Mouse (Mus musculus) forebrain, embryonic 14.5 days (tissue): Measurements from ENCODE around the gene Gpr183. TPM values are rescaled to one million over a fixed set of nuclear protein-coding genes. Genes with fewer than 3 reads are reported as not detected.

Source experiments
- ATAC-seq: fragments of 200-750 bp; cut with Nextera tagmentation; 2 replicates; pipeline ENCODE4 v1.8.0; 2017; ENCODE audit warnings: mild to moderate bottlenecking, moderate library complexity
- DNase-seq: peaks from one replicate; pipeline ENCODE4 v3.0.0-alpha.2; 2015; ENCODE audit warnings: low spot score
- H3K27ac ChIP-seq: fragments of 300-500 bp; sonication (generic); 2 replicates; pipeline ENCODE4 v1.5.1; 2014; ENCODE audit warnings: low read depth, mild to moderate bottlenecking, control low read depth, low read length, moderate library complexity
- H3K27me3 ChIP-seq: fragments of 300-500 bp; sonication (generic); replicated peaks from 2 replicates; pipeline ENCODE4 v1.6.1; 2014; ENCODE audit warnings: low read length, control low read depth, mixed read lengths; ENCODE audit not compliant: control insufficient read depth, insufficient read depth
- H3K36me3 ChIP-seq: fragments of 300-500 bp; sonication (generic); 2 replicates; pipeline ENCODE4 v1.6.1; 2014; ENCODE audit warnings: low read length, control low read depth; ENCODE audit not compliant: control insufficient read depth, insufficient read depth
- H3K4me1 ChIP-seq: fragments of 300-500 bp; sonication (generic); 2 replicates; pipeline ENCODE4 v1.6.1; 2014; ENCODE audit warnings: antibody characterized with exemption, low read length, control low read depth; ENCODE audit not compliant: control insufficient read depth, insufficient read depth
- H3K4me2 ChIP-seq: fragments of 300-500 bp; sonication (generic); 2 replicates; pipeline ENCODE4 v1.6.1; 2014; ENCODE audit warnings: mild to moderate bottlenecking, control low read depth, low read length
- H3K4me3 ChIP-seq: fragments of 300-500 bp; sonication (generic); 2 replicates; pipeline ENCODE4 v1.5.1; 2014; ENCODE audit warnings: low read depth, low read length, control low read depth
- H3K9ac ChIP-seq: fragments of 300-500 bp; sonication (generic); 2 replicates; pipeline ENCODE4 v1.6.1; 2014; ENCODE audit warnings: mild to moderate bottlenecking, low read length, control low read depth, moderate library complexity
- H3K9me3 ChIP-seq: fragments of 300-500 bp; sonication (generic); replicated peaks from 2 replicates; pipeline ENCODE4 v1.6.1; 2016; ENCODE audit warnings: low read length, control low read depth, mixed read lengths; ENCODE audit not compliant: control insufficient read depth
- WGBS: fragments of 180-500 bp; shearing (Covaris S2); extraction: QIAGEN DNeasy Blood & Tissue Kit; methylation state at CpG from one replicate; pipeline ENCODE4 v1.1.7; 2014; 5-methylcytosine and 5-hydroxymethylcytosine counted together
- polyA plus RNA-seq: library from polyadenylated mRNA; unstranded; fragments of >200 nt; fragmentation: Nextera tagmentation; extraction: Ambion mirVana; gene quantifications from 2 replicates; pipeline ENCODE4 v1.2.1, GENCODE M21; 2014

The Gpr183 gene
- polyA plus RNA-seq, 1 experiment from 2014 or later: 1.1 TPM

- Histone ChIP-seq H3K9ac (no peak overlapping the region), H3K27ac (no peak overlapping the region), H3K4me1 (no peaks in the 10 kb centered on the region), H3K4me2 (no peak overlapping the region), H3K9me3 (no peaks in the 10 kb centered on the region), H3K36me3 (peaks cover 12% of the 10 kb centered on the region; the same call in 1 of the 2 replicates), H3K4me3 (no peak overlapping the region), H3K27me3 (no peaks in the 10 kb centered on the region)
- ATAC-seq (no peak), DNase-seq (no peak)
- 93% methylated on average over 13 of the region's 13 CpGs for WGBS
These were observed 27.6 kb upstream of the Gpr183 start for GRCm38 (mm10) chr14:121992395-121993280.

GRCm38 (mm10) chr14:121991921-121992320 lies 26.9 kb upstream of the Gpr183 start:
- Histone ChIP-seq H3K36me3 (peaks cover 10% of the 10 kb centered on the region; the same call in 1 of the 2 replicates), H3K27me3 (no peaks in the 10 kb centered on the region), H3K4me1 (no peaks in the 10 kb centered on the region), H3K27ac (no peak overlapping the region), H3K9me3 (no peaks in the 10 kb centered on the region), H3K4me2 (no peak overlapping the region), H3K9ac (no peak overlapping the region), H3K4me3 (no peak overlapping the region)
- ATAC-seq (no peak), DNase-seq (no peak)

- no peak overlapping the region for H3K4me2 ChIP-seq
- no peak overlapping the region for H3K27ac ChIP-seq
- H3K4me3 ChIP-seq: no peak overlapping the region
- WGBS: 90% methylated on average over 6 of the region's 6 CpGs
- H3K4me1 ChIP-seq: no peaks in the 10 kb centered on the region
- no peaks in the 10 kb centered on the region for H3K9me3 ChIP-seq
- H3K9ac ChIP-seq: no peak overlapping the region
- peaks cover 3% of the 10 kb centered on the region; the same call in 1 of the 2 replicates for H3K36me3 ChIP-seq
- ATAC-seq: no peak
- no peak for DNase-seq
- no peaks in the 10 kb centered on the region for H3K27me3 ChIP-seq
These were observed 25.9 kb upstream of the Gpr183 start for GRCm38 (mm10) chr14:121990897-121991296.

- Histone ChIP-seq H3K27ac (no peak overlapping the region), H3K36me3 (peaks cover 3% of the 10 kb centered on the region; the same call in 1 of the 2 replicates), H3K4me1 (no peaks in the 10 kb centered on the region), H3K4me2 (no peak overlapping the region), H3K9me3 (no peaks in the 10 kb centered on the region), H3K9ac (no peak overlapping the region), H3K4me3 (no peak overlapping the region), H3K27me3 (no peaks in the 10 kb centered on the region)
- ATAC-seq (no peak), DNase-seq (no peak)
- 93% methylated on average over 3 of the region's 3 CpGs for WGBS
These were observed 24.9 kb upstream of the Gpr183 start for GRCm38 (mm10) chr14:121989869-121990268.

- H3K4me3 ChIP-seq: no peak overlapping the region
- H3K27ac ChIP-seq: no peak overlapping the region
- no peaks in the 10 kb centered on the region for H3K36me3 ChIP-seq
- 98% methylated on average over 3 of the region's 3 CpGs for WGBS
- H3K9me3 ChIP-seq: no peaks in the 10 kb centered on the region
- H3K4me1 ChIP-seq: no peaks in the 10 kb centered on the region
- no peak for ATAC-seq
- H3K4me2 ChIP-seq: no peak overlapping the region
- H3K9ac ChIP-seq: no peak overlapping the region
- DNase-seq: no peak
- no peaks in the 10 kb centered on the region for H3K27me3 ChIP-seq
These were observed 24.3 kb upstream of the Gpr183 start for GRCm38 (mm10) chr14:121989331-121989730.

GRCm38 (mm10) chr14:121987691-121988090 lies 22.7 kb upstream of the Gpr183 start:
- H3K4me3 ChIP-seq: no peak overlapping the region

GRCm38 (mm10) chr14:121987287-121987686 lies 22.3 kb upstream of the Gpr183 start:
- H3K4me3 ChIP-seq: no peak overlapping the region
- no peaks in the 10 kb centered on the region for H3K27me3 ChIP-seq
- no peak for DNase-seq
- H3K9ac ChIP-seq: no peak overlapping the region
- no peak overlapping the region for H3K27ac ChIP-seq
- no peaks in the 10 kb centered on the region for H3K4me1 ChIP-seq
- no peak overlapping the region for H3K4me2 ChIP-seq
- no peak for ATAC-seq
- H3K9me3 ChIP-seq: no peaks in the 10 kb centered on the region
- WGBS: 86% methylated on average over 1 of the region's 1 CpGs
- no peaks in the 10 kb centered on the region for H3K36me3 ChIP-seq

More at GRCm38 (mm10) chr14:121987691-121988090, 22.7 kb upstream of the Gpr183 start:
- H3K9me3 ChIP-seq: no peaks in the 10 kb centered on the region
- no peaks in the 10 kb centered on the region for H3K27me3 ChIP-seq
- no peak overlapping the region for H3K27ac ChIP-seq
- no peak for ATAC-seq
- no peaks in the 10 kb centered on the region for H3K36me3 ChIP-seq
- no peak for DNase-seq
- H3K4me1 ChIP-seq: no peaks in the 10 kb centered on the region
- 87% methylated on average over 4 of the region's 4 CpGs for WGBS
- H3K4me2 ChIP-seq: no peak overlapping the region
- H3K9ac ChIP-seq: no peak overlapping the region

GRCm38 (mm10) chr14:121986028-121986427 lies 21.0 kb upstream of the Gpr183 start:
- Histone ChIP-seq H3K9me3 (no peaks in the 10 kb centered on the region), H3K4me1 (no peaks in the 10 kb centered on the region), H3K36me3 (no peaks in the 10 kb centered on the region), H3K4me3 (no peak overlapping the region), H3K27ac (no peak overlapping the region), H3K4me2 (no peak overlapping the region), H3K27me3 (no peaks in the 10 kb centered on the region), H3K9ac (no peak overlapping the region)
- no peak for DNase-seq
- 93% methylated on average over 6 of the region's 6 CpGs for WGBS
- ATAC-seq: no peak

GRCm38 (mm10) chr14:121985477-121985876 lies 20.5 kb upstream of the Gpr183 start:
- Histone ChIP-seq H3K27ac (no peak overlapping the region), H3K4me2 (no peak overlapping the region), H3K27me3 (no peaks in the 10 kb centered on the region), H3K9me3 (no peaks in the 10 kb centered on the region), H3K9ac (no peak overlapping the region), H3K4me1 (no peaks in the 10 kb centered on the region), H3K4me3 (no peak overlapping the region), H3K36me3 (no peaks in the 10 kb centered on the region)
- WGBS: 94% methylated on average over 3 of the region's 3 CpGs
- DNase-seq (no peak), ATAC-seq (no peak)
